Mouse (Mus musculus): ENCODE data around the gene Il4i1.

Gene Il4i1

DNA sequence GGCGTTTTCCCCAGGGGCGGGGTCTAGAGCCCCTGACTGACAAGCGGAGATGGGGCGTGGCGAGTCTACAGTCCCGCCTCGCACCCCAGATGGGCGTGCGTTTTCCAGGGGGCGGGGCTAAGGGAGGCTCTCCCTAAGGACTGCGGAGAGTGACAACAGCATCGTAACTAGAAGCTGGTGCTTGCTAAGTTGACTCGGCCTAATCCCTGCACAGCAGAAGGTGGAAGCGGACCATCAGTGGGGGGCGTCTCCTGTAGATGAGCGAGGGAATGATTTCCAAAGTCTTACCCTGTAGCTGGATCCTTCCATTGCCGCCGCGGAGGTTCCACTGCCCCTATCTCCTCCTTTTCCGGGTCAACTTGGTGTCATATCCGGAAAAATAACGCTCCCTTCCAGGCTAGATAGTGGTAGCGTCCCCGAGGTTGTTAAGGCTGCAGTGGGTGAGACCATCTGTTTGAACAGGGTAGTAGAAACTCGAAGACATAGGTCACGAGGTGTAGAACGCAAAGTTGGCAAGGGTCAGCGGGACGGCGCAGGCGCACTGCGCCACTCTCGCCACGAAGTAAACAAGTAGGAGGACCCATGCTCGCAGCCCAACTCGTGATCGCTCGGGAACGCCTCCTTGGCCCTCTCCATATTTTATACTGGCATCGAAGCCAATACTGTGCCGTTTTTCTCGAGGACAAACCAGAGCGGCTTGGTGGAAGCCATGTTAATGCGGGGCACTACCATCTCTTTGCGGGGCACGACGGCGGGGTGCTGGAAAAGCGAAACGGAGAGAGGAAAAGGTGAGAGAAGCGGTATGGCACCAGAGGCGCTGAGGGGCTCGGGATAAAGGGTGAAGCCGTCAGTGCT lies 32.6 kb downstream of the Il4i1 start, which contains the start of the genes Akt1s1 and Tbc1d17:
Gene Akt1s1 (plus strand): TSS at position 431 of the 855 bp plus-strand sequence.
Gene Tbc1d17 (minus strand): TSS at position 519 of the 855 bp plus-strand sequence.
- in situ Hi-C loops (cut with MboI): no loop called here

DNA sequence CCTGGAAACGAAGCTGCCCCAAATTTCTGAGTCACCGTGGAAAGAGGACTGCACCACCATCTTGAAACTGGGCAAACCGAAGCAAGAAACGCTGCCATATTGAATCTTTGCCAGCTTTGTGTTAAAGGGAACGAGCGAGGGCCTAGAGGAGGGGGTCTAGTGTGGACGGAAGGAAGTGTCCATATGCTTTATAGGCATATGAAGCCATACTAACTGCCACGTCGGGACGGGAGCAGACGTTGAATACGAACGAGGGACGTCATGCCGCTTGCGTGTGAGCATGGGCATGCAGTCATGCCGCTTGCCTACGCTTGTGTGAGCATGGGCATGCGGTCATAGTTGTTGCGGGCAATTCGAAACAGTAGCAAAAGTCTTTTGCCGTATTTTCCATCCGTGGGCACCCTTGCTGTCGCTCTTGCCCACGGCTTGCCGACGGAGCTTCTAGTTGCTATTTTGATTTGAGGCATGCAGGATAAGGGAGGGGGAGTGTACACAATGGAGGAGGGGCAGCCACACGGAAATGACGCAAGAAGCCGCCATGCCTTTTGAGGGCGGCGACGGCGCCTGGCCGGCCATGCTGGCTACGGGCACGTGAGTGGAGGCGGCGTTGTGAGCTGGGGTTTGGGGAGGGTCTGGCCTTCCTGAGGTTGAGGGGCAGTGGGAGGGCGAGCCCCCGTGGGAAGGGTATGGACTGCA lies 33.4 kb downstream of the Il4i1 start:
- in situ Hi-C loops (cut with MboI): no loop called here

DNA sequence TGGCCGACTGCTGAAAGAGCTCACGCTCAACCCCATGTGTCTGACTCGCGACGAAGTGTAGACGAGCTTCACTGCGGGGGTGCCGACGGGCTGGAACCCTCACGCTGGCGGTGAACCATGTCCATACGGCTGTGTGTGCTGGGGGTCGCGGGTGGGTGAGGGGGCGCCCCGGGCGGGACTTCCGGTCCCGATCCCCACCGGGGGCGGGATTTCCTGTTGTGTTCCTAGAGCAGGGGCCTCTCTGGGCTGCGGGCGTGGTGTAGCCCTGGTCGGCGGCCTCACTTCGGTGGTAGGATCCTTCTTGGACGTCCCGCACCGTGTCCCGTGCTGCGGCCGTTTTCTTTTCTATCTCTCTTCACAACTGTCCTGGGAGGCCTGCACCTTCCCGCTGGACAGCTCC lies 34.0 kb downstream of the Il4i1 start:
- in situ Hi-C loops (cut with MboI): no loop called here

GRCm38 (mm10) chr7:44850789-44851624 lies 34.8 kb downstream of the Il4i1 start:
- in situ Hi-C loops (cut with MboI): no loop called here

DNA sequence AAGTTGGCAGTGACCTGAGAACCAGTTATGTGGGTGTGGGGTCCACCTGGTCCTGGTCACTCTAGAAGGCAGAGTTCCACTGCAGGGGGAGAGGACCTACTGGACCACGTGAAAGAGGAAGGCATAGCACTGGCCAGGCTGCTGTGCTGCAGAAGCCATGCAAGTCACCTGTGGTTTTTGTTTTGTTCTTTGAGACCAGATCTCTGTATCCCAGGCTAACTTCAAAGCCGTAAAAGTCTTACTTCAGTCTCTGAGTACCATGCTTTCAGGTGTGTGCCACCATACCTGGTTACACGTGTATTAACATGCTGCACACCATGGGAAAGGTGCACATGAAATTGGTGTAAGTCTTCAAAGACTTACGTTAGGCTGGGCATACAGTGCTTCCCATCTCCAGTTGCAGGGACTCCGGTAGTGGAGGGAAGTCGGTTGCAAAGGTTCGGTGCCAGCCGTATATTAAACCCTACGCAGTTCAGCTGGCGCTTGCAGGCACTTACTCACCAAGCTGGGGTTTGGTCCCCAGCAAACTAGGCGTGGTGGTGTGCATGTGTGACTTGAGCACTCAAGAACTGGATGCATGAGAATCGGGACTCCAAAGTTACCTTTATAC lies 35.5 kb downstream of the Il4i1 start:
- in situ Hi-C loops (cut with MboI): no loop called here

- in situ Hi-C loops (cut with MboI): no loop called here
Measured at GRCm38 (mm10) chr7:44852259-44853027, 36.3 kb downstream of the Il4i1 start.

DNA sequence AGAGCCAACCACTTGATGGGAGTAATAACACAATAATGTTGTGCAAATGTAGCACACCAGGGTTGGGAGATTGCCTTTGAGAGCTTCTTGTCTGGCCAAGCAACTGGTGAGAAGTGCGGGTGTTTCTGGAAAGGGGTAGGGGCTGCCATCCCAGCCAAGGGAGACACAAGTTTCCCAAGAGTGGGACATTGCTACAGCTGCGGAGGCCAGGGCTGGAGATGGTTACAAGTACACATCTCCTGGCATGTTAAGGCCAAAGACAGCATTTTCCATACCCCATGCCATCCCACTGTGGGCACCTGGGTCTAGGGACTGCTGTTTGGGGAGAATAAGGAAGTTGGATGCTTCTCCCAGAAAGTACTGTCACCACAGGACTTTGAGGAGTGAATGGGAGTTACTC lies 36.9 kb downstream of the Il4i1 start:
- in situ Hi-C loops (cut with MboI): no loop called here

DNA sequence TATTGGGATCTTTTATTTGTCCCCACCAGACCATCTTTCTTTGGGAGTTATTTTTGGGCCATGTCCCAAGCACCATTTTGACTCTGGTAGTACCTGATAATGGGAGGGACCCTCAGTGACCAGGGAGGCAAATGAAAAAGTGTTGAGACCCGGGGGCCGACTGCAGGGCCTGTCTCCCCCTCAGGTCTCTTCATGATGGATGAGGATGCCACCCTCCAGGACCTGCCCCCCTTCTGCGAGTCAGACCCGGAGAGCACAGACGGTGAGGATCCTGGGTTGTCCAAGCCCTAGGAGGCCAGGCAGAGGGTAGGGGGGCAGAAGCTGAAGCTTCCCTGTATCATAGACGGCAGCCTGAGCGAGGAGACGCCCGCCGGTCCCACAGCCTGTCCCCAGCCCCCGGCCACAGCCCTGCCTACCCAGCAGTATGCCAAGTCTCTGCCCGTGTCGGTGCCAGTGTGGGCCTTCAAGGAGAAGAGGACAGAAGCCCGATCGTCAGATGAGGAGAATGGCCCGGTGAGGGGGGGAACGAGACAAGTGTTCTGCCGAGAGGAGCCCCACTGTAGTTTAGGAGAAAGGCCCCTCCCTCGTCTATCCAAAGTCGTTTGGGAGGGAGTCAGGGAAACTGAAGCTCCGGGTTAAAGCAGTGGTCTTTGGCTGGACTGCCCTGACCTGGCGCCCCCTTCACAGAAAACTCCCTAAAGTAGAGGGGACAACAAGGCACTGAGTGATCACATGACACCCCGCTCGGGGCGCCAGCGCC lies 37.6 kb downstream of the Il4i1 start:
- in situ Hi-C loops (cut with MboI): no loop called here

DNA sequence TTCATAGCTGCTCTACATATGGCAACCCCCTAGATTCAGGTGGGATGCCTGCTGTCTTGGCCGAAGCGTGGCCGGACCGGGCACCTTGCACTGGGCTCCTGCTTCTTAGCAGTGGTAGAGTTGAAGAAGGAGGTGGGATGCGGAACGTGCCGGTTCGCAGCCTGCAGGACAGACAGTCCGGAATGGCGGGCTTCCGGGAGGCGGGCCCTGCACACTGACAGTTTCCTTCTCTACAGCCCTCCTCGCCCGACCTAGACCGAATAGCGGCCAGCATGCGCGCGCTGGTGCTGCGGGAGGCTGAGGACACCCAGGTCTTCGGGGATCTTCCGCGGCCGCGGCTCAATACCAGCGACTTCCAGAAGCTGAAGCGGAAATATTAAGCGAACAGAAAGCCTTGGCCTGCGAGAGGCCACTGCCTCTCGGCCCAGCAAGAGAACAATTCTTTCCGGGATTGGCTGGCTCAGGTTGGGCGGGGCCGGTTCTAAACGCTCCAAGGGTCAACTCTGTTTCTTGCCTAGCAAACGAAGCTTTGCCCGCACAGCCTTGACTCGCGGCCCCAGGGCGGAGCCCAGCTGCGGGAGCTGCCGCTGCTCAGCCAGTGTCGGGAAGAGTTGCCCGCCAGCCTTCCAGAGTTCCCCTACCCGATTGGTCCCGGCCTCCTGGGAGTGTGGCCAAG lies 38.3 kb downstream of the Il4i1 start:
- in situ Hi-C loops (cut with MboI): no loop called here

GRCm38 (mm10) chr7:44855036-44855435 lies 38.8 kb downstream of the Il4i1 start:
- in situ Hi-C loops (cut with MboI): no loop called here

DNA sequence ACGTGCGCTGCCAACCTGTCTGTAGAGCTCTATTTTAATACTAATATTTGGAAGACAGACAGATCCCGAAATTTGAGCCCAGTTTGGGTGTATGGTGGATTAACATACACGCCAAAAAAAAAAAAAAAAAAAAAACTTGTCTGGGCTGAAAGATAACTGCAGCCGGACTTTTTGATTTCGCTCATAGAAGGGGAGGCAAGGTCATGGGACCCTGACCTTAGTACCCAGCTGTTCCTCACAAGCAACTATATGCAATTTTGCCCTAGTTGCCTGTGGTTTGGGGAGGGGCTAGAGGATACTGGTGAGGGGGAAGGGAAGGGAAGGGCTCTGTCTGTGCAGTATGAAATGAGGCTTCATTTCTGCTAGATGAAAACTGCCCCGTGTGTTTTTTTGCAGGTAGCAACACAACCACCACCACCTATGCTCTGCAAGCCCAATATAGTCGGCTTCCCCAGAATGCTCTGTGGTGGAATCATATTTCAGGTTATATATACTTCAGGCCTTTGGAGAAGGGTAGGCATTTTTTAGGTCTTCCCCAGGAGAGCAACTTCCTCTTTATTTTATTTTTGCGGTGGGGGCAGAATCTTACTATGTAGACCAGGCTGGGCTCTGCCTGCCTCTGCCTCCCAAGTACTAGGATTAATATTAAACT lies 40.2 kb downstream of the Il4i1 start:
- in situ Hi-C loops (cut with MboI): no loop called here

DNA sequence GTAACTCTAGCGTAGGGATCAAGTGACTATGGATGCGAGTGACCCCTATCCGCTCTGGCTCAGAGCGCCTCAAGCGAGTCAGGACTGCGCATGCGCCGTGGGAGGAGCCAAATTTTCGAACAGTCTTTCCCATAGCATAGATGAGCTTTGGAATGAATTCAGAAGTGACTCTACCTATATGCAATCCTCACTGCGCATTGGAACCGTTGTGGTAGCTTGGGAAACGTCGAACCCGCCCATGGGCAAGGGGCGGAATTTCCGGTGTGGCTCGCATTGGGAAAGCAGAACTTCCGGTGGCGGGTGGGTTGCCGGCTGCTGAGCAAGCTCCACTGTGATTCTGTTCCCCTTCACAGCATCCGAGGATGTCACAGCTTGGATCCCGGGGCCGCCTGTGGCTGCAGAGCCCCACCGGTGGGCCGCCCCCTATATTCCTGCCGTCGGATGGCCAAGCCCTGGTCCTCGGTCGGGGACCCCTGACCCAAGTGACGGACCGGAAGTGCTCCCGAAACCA lies 40.9 kb downstream of the Il4i1 start, which contains the start of gene Pnkp:
Gene Pnkp (plus strand): TSS at position 98 of the 511 bp plus-strand sequence.
- in situ Hi-C loops (cut with MboI): no loop called here

GRCm38 (mm10) chr7:44857905-44858304 lies 41.7 kb downstream of the Il4i1 start:
- in situ Hi-C loops (cut with MboI): no loop called here

- in situ Hi-C loops (cut with MboI): no loop called here
Measured at GRCm38 (mm10) chr7:44859896-44860295, 43.7 kb downstream of the Il4i1 start.

DNA sequence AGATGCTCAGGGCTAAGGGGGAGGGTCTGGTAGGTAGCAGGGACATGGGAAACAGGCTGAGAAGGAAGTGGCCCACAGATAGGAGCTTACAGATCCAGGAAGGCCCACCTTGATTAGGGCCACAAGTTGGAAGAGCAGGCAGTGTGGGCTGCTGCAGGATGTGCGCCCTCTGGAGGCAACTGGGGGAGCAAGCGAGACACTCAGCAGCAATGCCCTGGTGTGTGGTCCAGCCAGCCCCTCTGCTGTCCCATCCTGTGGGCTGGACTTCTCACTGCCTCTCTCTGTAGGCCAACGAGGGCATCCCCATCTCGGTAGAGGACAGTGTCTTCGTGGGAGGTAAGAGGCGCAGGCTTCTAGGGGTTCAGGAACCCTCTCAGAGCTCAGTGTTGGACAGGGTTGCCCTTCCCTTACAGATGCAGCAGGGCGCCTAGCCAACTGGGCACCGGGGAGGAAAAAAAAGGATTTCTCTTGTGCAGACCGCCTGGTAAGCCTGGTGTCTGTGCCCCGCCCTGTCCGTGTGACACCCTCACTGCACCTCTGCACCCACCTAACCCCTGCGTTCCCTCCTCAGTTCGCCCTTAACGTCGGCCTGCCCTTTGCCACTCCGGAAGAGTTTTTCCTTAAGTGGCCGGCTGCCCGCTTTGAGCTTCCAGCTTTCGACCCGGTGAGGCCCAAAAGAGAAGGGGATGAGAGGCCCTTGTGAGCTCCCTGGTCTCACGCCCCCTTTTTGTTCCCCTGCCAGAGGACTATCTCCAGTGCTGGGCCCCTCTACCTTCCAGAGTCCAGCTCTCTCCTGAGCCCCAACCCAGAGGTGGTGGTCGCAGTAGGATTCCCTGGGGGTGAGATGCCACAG lies 44.6 kb downstream of the Il4i1 start:
- in situ Hi-C loops (cut with MboI): no loop called here

GRCm38 (mm10) chr7:44861429-44861816 lies 45.2 kb downstream of the Il4i1 start:
- in situ Hi-C loops (cut with MboI): no loop called here

- in situ Hi-C loops (cut with MboI): no loop called here
Measured at GRCm38 (mm10) chr7:44862434-44862833, 46.2 kb downstream of the Il4i1 start.

DNA sequence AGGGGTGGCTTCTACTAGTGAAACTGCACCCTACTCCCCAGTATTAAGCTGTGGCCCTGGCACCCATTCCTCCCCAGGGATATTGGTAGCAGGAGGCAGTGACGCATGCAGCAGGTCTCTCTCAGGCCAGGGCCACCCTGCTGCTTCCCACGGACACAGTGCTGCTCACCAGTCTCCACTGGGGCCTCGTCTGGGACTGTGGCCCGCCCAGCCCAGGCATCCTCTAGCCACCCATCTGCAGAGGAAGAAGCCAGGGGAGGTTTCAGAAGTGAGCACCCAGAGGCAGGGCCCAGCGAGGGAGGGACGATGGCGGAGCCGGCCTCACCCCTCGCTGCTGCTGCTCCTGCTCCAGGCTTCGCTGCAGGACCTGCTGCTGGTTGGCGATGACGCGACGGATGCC lies 47.0 kb downstream of the Il4i1 start:
- in situ Hi-C loops (cut with MboI): no loop called here

Measured in mature B cell (primary cell).